Mouse (Mus musculus) forebrain, embryonic 10.5 days (tissue): ENCODE measurements around the gene 2310030G06Rik. TPM values are rescaled to one million over a fixed set of nuclear protein-coding genes. Genes with fewer than 3 reads are reported as not detected.
A peak's percentile ranks its signal among the peaks of the same experiment; 100 is the strongest.

ENCODE experiments used
- DNase-seq: peaks from one replicate; pipeline ENCODE4 v3.0.0-alpha.2; 2017; ENCODE audit warnings: low spot score; ENCODE audit errors: extremely low spot score
- H3K27ac ChIP-seq: fragments of 300-500 bp; sonication (generic); 2 replicates; pipeline ENCODE4 v1.5.1; 2016; ENCODE audit warnings: mild to moderate bottlenecking
- H3K27me3 ChIP-seq: fragments of 300-500 bp; sonication (generic); 2 replicates; pipeline ENCODE4 v1.6.1; 2016; ENCODE audit warnings: mild to moderate bottlenecking; ENCODE audit not compliant: poor library complexity, severe bottlenecking
- H3K36me3 ChIP-seq: fragments of 300-500 bp; sonication (generic); replicated peaks from 2 replicates; pipeline ENCODE4 v1.6.1; 2016; ENCODE audit warnings: mild to moderate bottlenecking, moderate library complexity
- H3K4me1 ChIP-seq: fragments of 300-500 bp; sonication (generic); 2 replicates; pipeline ENCODE4 v1.6.1; 2016
- H3K4me3 ChIP-seq: fragments of 300-500 bp; sonication (generic); 2 replicates; pipeline ENCODE4 v1.5.1; 2016; ENCODE audit warnings: mild to moderate bottlenecking, moderate library complexity
- H3K9me3 ChIP-seq: fragments of 300-500 bp; sonication (generic); 2 replicates; pipeline ENCODE4 v1.6.1; 2016; ENCODE audit warnings: mild to moderate bottlenecking, moderate library complexity
- WGBS: fragments of 180-500 bp; shearing (Covaris S2); methylation state at CpG from one replicate; pipeline ENCODE4 v1.1.7; 2016; 5-methylcytosine and 5-hydroxymethylcytosine counted together
- polyA plus RNA-seq: library from polyadenylated mRNA; unstranded; fragments of >200 nt; fragmentation: Nextera tagmentation; extraction: Ambion mirVana; gene quantifications from 2 replicates; pipeline ENCODE4 v1.2.1, GENCODE M21; 2016

The 2310030G06Rik gene
- polyA plus RNA-seq, 1 experiment from 2014 or later: 2.1 TPM

DNA sequence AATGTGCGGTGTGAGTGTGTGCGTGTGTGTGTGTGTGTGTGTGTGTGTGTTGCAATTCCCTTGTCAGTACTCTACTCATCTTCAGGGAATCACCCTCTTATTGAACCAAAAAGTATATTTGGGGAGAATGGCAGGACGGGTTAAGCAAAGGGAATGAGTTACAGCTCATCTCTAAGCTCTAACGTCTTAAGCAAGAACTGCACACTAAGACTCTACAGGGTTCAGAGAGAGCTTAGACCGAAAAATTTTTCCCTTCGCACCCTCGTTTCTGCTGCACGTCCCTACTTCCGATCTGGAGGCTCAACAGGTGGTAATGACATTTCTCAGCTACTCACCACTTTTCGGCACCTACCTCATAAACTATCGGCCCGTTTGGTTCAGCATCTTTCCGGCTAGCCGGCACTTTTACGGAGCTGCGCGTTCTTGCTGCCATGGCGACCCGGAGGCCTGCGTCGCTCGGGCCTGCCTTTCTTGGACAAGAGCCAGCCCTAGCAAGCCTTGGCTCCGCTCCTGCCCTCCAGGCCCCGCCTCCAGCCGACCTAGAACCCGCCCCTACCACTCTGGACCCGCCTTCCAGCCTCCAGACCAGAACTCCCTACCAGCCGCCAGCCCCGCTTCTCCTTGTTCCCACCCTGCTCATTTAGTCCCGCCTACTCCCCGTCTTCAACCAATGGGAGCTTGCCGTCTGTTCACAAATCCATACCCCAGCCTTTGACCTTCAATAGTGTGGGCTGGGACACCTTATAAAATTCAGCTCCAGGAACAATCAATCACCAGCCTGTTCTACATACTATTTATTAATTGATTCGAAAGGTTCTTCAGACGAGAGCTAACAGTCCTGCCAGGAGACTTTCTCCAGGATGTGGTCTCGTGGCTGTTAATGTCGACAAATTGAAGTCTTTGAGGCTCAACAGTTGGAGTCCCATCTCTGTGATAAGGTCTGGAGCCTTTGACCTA lies 7.1 kb downstream of the 2310030G06Rik start, which contains the start of gene Dixdc1:
TSS of gene Dixdc1 (minus strand) at position 604 of the 957 bp plus-strand sequence.
- peak within 1 kb of the TSS; percentile 40 for H3K27ac ChIP-seq
- H3K9me3 ChIP-seq: no peaks in the 10 kb centered on the region

DNA sequence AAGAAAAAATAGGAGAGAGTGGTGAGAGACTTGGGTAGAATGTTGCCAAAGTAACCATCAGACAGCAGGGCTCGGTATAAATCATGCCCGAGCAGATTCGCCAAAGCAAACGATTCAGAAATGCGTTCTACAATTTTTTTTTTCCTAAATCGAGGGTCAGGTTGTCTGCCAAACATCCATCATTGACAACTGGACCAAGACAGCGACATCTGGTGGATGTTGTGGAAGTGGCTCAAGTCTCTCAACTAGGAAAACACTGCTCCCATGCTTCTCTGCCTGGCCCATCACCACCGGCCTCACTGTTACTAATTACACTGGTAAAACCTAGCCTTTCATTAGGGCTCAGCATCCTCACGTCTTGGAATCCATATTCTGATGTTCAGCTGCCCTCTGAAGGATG lies 11.3 kb downstream of the 2310030G06Rik start:
- peaks cover 17% of the 10 kb centered on the region for H3K27me3 ChIP-seq
- H3K36me3 ChIP-seq: no peaks in the 10 kb centered on the region
- 7% methylated on average over 9 of the region's 9 CpGs for WGBS
- H3K4me1 ChIP-seq: peaks cover 33% of the 10 kb centered on the region
- H3K9me3 ChIP-seq: no peaks in the 10 kb centered on the region
- no peak overlapping the region for H3K27ac ChIP-seq
- peak; percentile 53 for DNase-seq
- H3K4me3 ChIP-seq: no peak overlapping the region

More for the DNA sequence above, 7.1 kb downstream of the 2310030G06Rik start, which contains the start of gene Dixdc1:
- Histone ChIP-seq H3K4me3 (peak within 1 kb of the TSS; percentile 52), H3K4me1 (peaks cover 18% of the 10 kb centered on the region), H3K27me3 (peaks cover 14% of the 10 kb centered on the region), H3K36me3 (no peaks in the 10 kb centered on the region)
- peak; percentile 95 for DNase-seq
- 16% methylated on average over 36 of the region's 36 CpGs for WGBS

DNA sequence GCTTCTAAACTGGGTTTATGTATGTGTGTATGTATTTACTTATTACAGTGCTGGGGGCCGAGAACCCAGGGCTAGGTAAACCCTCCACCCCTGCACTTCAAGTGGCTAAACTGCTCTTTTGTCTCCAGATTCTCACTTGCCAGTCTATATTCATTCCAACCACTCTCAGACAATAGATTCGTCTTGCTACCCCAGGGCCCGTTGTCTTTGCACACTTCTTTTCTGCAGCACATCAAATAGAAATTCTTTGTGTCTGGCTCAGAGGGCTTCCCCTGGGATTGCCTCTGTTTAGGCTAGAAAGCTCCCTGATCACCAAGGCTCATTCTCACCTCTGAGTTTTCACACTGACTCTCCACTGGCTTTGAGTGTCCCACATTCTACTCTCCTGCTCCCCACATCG lies 13.8 kb downstream of the 2310030G06Rik start:
- DNase-seq: no peak
- no peak overlapping the region for H3K4me3 ChIP-seq
- WGBS: 19% methylated on average over 4 of the region's 4 CpGs
- H3K27ac ChIP-seq: 0 out of 2 replicates have a peak overlapping the region, but pooled peaks have one; percentile 6
- H3K27me3 ChIP-seq: peaks cover 12% of the 10 kb centered on the region
- peaks cover 30% of the 10 kb centered on the region for H3K4me1 ChIP-seq
- H3K9me3 ChIP-seq: no peaks in the 10 kb centered on the region
- no peaks in the 10 kb centered on the region for H3K36me3 ChIP-seq

DNA sequence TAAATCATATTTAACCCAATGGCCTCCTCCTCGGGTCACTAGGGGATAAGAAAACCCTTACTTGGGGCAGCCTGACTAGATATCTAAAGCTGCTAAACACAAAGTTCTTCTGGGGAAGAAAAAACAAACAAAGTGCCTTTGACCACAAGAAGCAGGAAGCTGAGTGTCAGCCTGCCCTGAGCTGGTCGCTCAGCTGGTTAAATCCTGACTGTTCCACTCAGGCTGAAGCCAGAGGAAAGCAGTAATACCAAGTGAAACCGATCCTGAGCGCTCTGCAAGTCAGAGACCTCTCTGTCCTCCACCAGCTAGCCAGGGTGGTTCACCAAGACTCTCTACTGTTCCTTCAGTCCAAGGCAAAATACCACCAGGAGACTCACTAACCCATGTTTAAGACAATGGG lies 16.7 kb downstream of the 2310030G06Rik start:
- H3K36me3 ChIP-seq: no peaks in the 10 kb centered on the region
- no peak for DNase-seq
- no peaks in the 10 kb centered on the region for H3K9me3 ChIP-seq
- no peak overlapping the region for H3K4me3 ChIP-seq
- WGBS: 67% methylated on average over 4 of the region's 4 CpGs
- peaks cover 56% of the 10 kb centered on the region for H3K4me1 ChIP-seq
- H3K27ac ChIP-seq: no peak overlapping the region
- peaks cover 10% of the 10 kb centered on the region; the same call in 1 of the 2 replicates for H3K27me3 ChIP-seq

DNA sequence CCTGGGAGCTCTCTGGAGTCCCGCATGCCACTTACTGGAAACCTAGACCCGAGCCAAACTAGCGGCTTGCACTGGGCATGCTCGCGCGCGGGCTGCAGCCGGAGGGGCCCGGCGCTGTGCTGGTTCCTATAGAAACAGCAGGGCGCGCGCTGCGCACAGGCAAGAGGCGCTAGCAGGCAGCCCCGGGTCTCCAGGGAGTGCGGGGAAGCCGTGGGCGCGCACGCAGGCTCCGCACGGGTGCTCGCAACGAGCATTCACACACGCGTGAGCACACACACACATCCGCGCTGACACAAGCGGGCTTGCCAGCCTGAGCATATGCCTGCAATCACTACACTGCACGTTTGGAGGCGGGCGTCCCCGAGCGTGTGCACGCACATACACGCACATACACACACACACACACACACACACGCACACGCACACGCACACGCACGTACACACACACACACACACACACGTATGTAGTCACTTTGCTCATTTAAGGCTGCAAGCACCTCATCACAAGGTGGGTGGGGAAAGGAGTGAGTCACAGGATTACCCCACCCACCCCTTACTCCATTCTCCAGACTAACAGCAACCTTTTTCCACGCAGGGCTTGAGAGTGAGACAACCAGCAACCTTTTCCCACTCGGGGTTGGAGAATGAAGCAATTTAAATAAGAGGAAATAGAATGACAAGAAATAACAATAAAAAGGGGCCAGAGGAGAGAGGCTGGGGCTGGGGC lies 18.2 kb downstream of the 2310030G06Rik start:
- Histone ChIP-seq H3K4me3 (peak overlapping the region; percentile 70), H3K27ac (peak overlapping the region; percentile 86), H3K4me1 (peaks cover 60% of the 10 kb centered on the region), H3K36me3 (no peaks in the 10 kb centered on the region), H3K27me3 (peaks cover 10% of the 10 kb centered on the region; the same call in 1 of the 2 replicates), H3K9me3 (no peaks in the 10 kb centered on the region)
- whole genome bisulfite sequencing: under 1% methylated on average over 45 of the region's 45 CpGs
- DNase-seq: peak; percentile 82

- peaks cover 56% of the 10 kb centered on the region for H3K4me1 ChIP-seq
- H3K27ac ChIP-seq: peak overlapping the region; percentile 86
- WGBS: 3% methylated on average over 30 of the region's 30 CpGs
Observed at GRCm38 (mm10) chr9:50727171-50727924, 19.0 kb downstream of the 2310030G06Rik start.

DNA sequence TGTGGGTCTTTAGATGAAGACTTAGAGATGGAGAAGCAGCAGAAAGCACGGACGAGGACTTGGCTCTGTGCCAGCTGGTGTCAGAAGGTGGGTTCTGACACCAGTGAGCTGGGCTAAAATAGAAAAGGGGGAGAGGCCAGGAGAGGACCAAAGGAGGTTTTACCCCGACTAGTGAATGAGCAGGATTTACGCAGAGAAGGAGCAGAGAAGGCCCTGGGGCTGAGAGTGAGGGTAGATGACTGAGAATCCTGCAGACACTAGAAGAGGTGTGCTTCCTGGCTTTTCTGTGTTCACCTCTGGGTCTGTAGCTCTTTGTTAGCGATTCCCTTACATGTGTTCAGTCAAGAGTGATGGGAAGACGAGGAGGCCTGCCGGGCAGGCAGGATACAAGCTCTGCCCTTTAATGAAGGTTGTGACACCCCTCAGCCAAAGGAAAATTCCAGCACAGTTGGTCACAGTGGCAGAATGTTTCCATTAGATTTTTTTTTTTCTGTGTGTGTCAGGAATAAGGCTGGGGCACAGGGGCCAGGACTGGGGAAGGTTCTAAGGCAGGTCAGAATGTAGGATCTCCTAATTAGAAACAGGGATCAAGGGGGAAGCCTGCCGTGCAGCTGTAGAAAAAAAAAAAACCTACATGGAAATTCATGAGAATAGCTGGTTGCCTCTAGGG lies 20.3 kb downstream of the 2310030G06Rik start:
- no peaks in the 10 kb centered on the region for H3K9me3 ChIP-seq
- peaks cover 10% of the 10 kb centered on the region; the same call in 1 of the 2 replicates for H3K27me3 ChIP-seq
- peaks cover 63% of the 10 kb centered on the region for H3K4me1 ChIP-seq
- peak overlapping the region; percentile 86 for H3K27ac ChIP-seq
- DNase-seq: peak; percentile 40
- H3K4me3 ChIP-seq: peak overlapping the region; percentile 70
- peaks cover 6% of the 10 kb centered on the region for H3K36me3 ChIP-seq
- 36% methylated on average over 8 of the region's 8 CpGs for WGBS

More at GRCm38 (mm10) chr9:50727171-50727924, 19.0 kb downstream of the 2310030G06Rik start:
- peak overlapping the region; percentile 70 for H3K4me3 ChIP-seq
- peak; percentile 48 for DNase-seq
- H3K9me3 ChIP-seq: no peaks in the 10 kb centered on the region
- peaks cover 10% of the 10 kb centered on the region; the same call in 1 of the 2 replicates for H3K27me3 ChIP-seq
- H3K36me3 ChIP-seq: peaks cover 2% of the 10 kb centered on the region

- DNase-seq: no peak
- H3K9me3 ChIP-seq: no peaks in the 10 kb centered on the region
- peaks cover 66% of the 10 kb centered on the region for H3K4me1 ChIP-seq
- no peak overlapping the region for H3K4me3 ChIP-seq
- H3K27ac ChIP-seq: peak overlapping the region; percentile 60; the same call in 1 of the 2 replicates
- peaks cover 6% of the 10 kb centered on the region for H3K36me3 ChIP-seq
- WGBS: 43% methylated on average over 3 of the region's 3 CpGs
- peaks cover 5% of the 10 kb centered on the region; the same call in 1 of the 2 replicates for H3K27me3 ChIP-seq
Observed at GRCm38 (mm10) chr9:50724661-50725330, 21.5 kb downstream of the 2310030G06Rik start.

DNA sequence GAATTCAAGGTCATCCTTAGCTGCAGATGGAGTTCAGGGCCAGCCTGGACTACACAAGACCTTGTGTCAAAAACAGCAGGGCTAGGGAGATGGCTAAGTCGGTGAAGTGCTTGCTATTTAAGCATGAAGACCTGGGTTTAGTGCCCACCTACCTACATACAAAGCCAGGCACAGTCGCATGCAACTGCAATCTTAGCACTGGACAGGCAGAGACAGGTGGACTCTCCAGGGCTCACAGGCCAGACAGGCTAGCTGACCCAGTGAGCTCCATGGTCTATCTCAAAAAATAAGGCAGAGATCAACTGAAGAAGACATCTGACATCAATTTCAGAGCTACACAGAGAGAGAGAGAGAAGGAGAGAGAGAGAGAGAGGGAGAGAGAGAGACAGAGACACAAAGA lies 22.2 kb downstream of the 2310030G06Rik start:
- DNase-seq: no peak
- 84% methylated on average over 2 of the region's 2 CpGs for WGBS
- Histone ChIP-seq H3K27me3 (no peaks in the 10 kb centered on the region), H3K9me3 (no peaks in the 10 kb centered on the region), H3K4me3 (no peak overlapping the region), H3K4me1 (peaks cover 66% of the 10 kb centered on the region), H3K27ac (peak overlapping the region; percentile 31; the same call in 1 of the 2 replicates), H3K36me3 (peaks cover 6% of the 10 kb centered on the region)

GRCm38 (mm10) chr9:50723406-50723805 lies 22.9 kb downstream of the 2310030G06Rik start:
- no peaks in the 10 kb centered on the region for H3K27me3 ChIP-seq
- no peak for DNase-seq
- 93% methylated on average over 7 of the region's 7 CpGs for WGBS
- no peak overlapping the region for H3K4me3 ChIP-seq
- peaks cover 6% of the 10 kb centered on the region for H3K36me3 ChIP-seq
- H3K9me3 ChIP-seq: no peaks in the 10 kb centered on the region
- H3K4me1 ChIP-seq: peaks cover 63% of the 10 kb centered on the region
- no peak overlapping the region for H3K27ac ChIP-seq

- H3K27me3 ChIP-seq: no peaks in the 10 kb centered on the region
- H3K4me1 ChIP-seq: peaks cover 54% of the 10 kb centered on the region
- WGBS: 63% methylated on average over 8 of the region's 8 CpGs
- DNase-seq: no peak
- H3K4me3 ChIP-seq: no peak overlapping the region
- peaks cover 11% of the 10 kb centered on the region for H3K36me3 ChIP-seq
- H3K9me3 ChIP-seq: no peaks in the 10 kb centered on the region
- H3K27ac ChIP-seq: 0 out of 2 replicates have a peak overlapping the region, but pooled peaks have one; percentile 25
Observed at GRCm38 (mm10) chr9:50722451-50722911, 23.9 kb downstream of the 2310030G06Rik start.
